Mouse (Mus musculus) common myeloid progenitor, adult 5-6 weeks (primary cell): Measurements from ENCODE around the gene Smim1. TPM values are rescaled to one million over a fixed set of nuclear protein-coding genes. Genes with fewer than 3 reads are reported as not detected.

Experiments used
- ATAC-seq: replicated peaks from 2 replicates; pipeline ENCODE4 v1.8.0; 2016; ENCODE audit warnings: low read depth, mild to moderate bottlenecking, moderate TSS enrichment, inconsistent platforms; ENCODE audit not compliant: poor library complexity, severe bottlenecking
- total RNA-seq: library from RNA; stranded (forward); fragments of 200-1000, 187-1606 nt; gene quantifications from 2 replicates; pipeline ENCODE4 v1.2.3, GENCODE M21; 2017

The Smim1 gene
- 7.9 and 14.7 TPM in 2 replicates for total RNA-seq

- ATAC-seq = peak; percentile 55
Observed at GRCm38 (mm10) chr4:154025641-154026440, at the start of gene Smim1. Gene Smim1, minus strand, starts transcription at chr4:154026230.

- no peak for ATAC-seq
Observed at GRCm38 (mm10) chr4:154071941-154072340, 45.9 kb upstream of the Smim1 start.

- ATAC-seq = no peak
Observed at GRCm38 (mm10) chr4:154071521-154071920, 45.5 kb upstream of the Smim1 start.

GRCm38 (mm10) chr4:154070896-154071295 is 44.9 kb upstream of the Smim1 start:
- ATAC-seq = peak; percentile 78

GRCm38 (mm10) chr4:154064827-154065773 is 39.1 kb upstream of the Smim1 start:
- ATAC-seq = peak; percentile 87

- no peak for ATAC-seq
Observed at GRCm38 (mm10) chr4:154057696-154058095, 31.7 kb upstream of the Smim1 start.

- no peak for ATAC-seq
Observed at GRCm38 (mm10) chr4:154056661-154057060, 30.6 kb upstream of the Smim1 start.

GRCm38 (mm10) chr4:154056046-154056445 is 30.0 kb upstream of the Smim1 start:
- ATAC-seq = no peak

- no peak for ATAC-seq
Observed at GRCm38 (mm10) chr4:154055482-154055881, 29.5 kb upstream of the Smim1 start.

GRCm38 (mm10) chr4:154053065-154053464 is 27.0 kb upstream of the Smim1 start:
- peak; percentile 62 for ATAC-seq

GRCm38 (mm10) chr4:154051401-154051800 is 25.4 kb upstream of the Smim1 start:
- ATAC-seq = no peak

GRCm38 (mm10) chr4:154045837-154046236 is 19.8 kb upstream of the Smim1 start:
- ATAC-seq = no peak

- ATAC-seq = no peak
Observed at GRCm38 (mm10) chr4:154042577-154042976, 16.5 kb upstream of the Smim1 start, which contains the start of gene Ccdc27. Gene Ccdc27, minus strand, starts transcription at chr4:154042677.

GRCm38 (mm10) chr4:154037123-154037522 is 11.1 kb upstream of the Smim1 start:
- ATAC-seq = no peak

- ATAC-seq = no peak
Observed at GRCm38 (mm10) chr4:154028646-154029045, 2.6 kb upstream of the Smim1 start.

- ATAC-seq = no peak
Observed at GRCm38 (mm10) chr4:154028066-154028465, 2.0 kb upstream of the Smim1 start.

GRCm38 (mm10) chr4:154026441-154026761 is 371 bp upstream of the Smim1 start:
- no peak for ATAC-seq

- ATAC-seq = 0 out of 2 replicates have a peak, but pooled peaks have one; percentile 17
Observed at GRCm38 (mm10) chr4:154024729-154025521, 1.1 kb downstream of the Smim1 start.

- peak; percentile 63 for ATAC-seq
Observed at GRCm38 (mm10) chr4:154023754-154024601, 2.1 kb downstream of the Smim1 start.
